Mouse (Mus musculus) c-Kit-negative CD71-positive TER-119-positive erythroid progenitor cells, embryonic 14.5 days (primary cell): ENCODE results near the gene Sh3bgrl.
"Not testable (repeated sequence)": the region's sequence is repeated elsewhere in the genome, so short reads cannot be mapped to it uniquely, and the experiment has no call there.

Experiments
- DNase-seq: peaks from one replicate; pipeline ENCODE4 v3.0.0-alpha.2; 2013; ENCODE audit warnings: low read depth, low spot score

Gene Sh3bgrl

DNA sequence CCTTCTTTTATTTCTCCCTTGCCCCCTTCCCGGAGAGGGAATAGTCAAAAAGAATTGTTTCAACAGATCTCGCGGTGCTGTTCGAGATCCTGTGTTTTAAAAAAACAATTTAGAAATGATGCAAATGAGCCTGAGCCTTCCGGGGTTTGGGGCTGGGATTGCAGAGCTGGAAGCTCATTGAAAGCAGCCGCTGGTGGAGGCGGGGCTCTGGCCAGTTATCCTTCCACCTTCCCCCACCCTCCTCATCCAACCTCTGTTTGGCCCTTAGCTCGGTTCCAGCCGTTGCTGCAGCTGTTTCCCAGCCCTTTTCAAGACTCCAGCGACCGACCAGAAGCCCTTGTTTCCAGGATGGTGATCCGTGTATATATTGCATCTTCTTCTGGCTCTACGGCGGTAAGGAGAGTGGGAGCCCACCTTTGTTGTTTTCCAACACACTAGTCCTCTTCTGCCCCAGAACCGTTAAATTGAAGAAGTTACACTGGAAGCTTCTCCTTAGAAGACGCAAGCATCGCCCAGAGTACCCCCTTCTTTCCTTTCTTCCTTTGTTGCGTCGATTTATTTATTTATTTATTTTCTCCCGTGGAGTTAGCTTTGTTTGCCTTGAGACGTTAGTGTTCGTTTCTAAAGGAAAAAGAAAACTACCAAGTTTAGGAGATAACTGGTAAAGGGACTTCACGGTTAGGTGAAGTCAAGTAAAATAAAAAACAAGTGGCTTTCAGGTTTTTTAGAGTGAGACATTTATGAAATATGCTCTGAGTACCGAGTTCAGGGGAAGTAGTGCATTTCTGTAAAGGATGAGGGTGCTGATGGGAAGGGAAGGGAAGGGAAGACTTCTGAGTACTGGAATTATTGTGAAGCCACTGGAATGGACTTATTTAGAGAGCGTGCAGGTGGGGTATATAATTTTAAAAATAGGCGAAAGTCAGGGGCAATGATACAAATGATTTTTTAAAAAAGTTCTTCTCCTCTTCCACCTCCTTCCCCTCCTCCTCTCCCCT, at the start of gene Sh3bgrl:
TSS of gene Sh3bgrl (plus strand) at position 121 of the 998 bp plus-strand sequence.
- DNase-seq, result peak; percentile 41

DNA sequence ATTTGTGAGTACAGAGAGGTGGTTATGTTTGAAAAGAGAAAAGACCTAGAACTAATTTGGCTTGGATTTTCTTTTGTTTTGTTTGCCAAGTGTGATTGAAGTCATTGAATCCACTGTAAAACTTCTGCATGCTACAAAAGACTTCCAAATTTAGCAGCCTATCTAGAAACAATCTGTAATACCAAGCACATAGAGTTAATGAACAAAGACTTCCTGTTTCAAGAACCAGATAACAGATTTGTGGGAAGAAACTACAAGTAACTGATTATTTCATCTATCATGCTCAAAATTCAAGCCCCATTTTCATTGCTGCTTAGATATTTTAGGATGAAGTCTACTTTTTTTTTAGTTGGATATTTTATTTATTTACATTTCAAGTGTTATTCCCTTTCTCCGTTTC, 47.4 kb upstream of the Sh3bgrl start:
- DNase-seq, result no peak

DNA sequence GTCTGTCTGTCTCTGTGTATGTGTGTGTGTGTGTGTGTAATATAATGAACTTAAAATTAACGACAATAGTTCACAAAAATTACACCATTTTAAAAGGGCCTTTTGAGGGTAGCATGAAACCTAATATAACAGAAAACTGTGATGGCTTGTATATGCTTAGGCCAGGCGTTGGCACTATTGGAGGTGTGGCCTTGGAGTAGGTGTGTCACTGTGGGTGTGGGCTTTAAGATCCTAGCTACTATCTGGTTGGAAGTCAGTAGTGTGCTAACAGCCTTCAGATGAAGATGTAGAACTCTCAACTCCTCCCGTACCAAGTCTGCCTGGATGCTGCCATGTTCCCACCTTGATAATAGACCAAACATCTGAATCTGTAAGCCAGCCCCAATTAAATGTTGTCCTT, 23.4 kb upstream of the Sh3bgrl start:
- no peak for DNase-seq

DNA sequence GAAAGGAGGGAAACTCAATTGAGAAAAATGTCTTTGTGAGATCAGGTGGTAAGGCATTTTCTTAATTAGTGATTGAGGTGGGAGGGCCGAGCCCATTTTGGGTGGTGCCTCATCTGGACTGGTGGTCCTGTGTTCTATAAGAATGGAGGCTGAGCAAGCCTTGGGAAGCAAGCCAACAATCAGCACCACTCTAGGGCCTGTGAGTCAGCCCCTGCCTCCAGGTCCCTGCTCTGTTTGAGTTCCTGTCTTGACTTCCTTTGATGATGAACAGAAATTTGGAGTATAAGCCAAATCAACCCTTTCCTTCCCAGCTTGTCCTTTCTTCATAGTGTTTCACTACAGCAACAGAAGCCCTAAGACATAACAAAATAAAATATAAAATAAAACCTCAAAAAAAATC, 19.4 kb upstream of the Sh3bgrl start:
- no peak for DNase-seq

DNA sequence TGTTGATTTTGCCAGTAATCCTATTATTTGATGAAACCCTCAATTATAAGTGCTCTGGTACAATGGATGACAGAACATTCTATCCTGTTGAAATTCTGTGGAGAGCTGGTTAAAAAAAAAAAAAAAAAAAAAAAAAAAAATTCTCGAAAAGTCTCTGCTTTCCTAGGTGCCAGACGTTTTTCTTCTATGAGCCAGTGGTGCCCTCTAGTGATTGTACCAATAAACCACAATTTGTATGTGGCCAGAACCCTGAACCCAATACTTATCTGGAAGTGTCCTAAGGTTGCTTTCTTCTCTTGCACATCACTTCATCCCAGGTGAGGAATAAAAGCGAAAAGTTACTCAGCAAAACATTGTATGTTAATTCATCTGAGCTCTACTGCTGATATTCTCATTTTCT, 18.8 kb upstream of the Sh3bgrl start:
- no peak for DNase-seq

DNA sequence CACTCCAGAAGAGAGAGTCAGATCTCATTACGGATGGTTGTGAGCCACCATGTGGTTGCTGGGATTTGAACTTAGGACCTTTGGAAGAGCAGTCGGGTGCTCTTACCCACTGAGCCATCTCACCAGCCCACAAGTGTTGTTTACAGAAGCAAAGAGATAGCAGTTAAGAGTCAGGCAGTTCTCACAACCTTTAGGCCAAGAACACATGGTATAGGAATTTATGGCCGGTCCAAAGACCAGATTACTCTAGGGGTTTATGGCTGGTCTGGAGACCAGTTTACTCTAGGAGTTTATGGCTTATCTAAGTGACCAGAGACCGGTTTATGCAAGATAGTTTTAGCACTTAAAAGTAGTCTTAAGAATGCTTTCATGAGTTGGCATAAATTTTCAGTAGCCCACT, 15.8 kb upstream of the Sh3bgrl start:
- not testable (repeated sequence) for DNase-seq

DNA sequence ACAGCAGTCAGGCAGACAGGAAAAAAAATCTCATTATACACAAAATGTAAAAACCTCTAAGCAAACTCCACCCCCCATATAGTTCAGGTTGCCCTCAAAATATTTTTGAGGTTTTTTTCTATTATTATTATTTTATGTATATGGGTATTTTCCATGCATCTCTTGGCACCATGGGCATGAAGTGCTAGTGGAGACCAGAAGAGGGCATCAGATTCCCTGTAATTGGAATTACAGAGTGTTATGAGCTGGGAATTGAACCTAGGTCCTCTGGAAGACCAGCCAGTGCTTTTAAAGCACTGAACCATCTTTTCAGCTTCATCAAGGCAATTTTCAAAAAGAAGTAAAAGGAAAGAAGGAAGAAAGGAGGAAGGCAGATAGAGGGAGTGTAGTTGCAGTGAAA, 8.1 kb upstream of the Sh3bgrl start:
- no peak for DNase-seq

DNA sequence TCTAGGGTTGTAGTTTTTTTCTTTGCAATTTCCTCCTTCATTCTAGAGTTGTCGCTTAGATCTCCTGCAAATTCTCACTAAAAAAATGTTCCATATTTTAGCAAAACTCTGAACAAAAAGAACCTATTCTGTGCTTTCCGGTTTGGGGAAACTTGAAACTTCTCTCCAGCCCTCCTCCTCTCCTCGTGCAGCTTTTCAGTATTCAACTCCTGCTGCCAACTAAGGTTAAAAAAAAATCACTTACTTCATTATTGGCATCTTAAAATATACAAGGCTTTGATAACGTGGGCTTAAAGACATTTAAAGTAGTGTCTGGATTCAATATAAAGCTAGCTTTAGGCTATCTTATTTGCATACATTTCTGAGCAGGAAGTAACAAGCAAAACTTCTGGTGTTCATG, 365 bp upstream of the Sh3bgrl start:
- DNase-seq, result no peak

DNA sequence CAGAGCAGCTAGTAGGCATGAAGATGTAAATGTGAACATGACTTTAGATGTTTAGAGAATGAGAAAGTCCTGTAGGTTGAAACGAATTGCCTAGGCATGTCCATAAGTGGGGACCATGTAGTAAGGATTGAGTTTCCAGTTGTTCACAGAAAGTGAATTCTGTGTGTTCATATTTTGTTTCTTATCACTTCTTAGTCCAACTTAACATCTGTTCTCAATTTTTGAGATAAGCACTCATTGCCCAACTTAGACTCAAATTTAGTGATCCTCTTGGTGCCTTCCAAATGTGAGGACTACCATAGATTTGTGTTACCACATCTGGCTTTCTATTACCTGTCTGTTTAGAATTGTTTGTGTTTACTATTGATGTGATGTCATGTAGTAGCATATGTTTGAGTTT, 3.3 kb downstream of the Sh3bgrl start:
- DNase-seq, result no peak

DNA sequence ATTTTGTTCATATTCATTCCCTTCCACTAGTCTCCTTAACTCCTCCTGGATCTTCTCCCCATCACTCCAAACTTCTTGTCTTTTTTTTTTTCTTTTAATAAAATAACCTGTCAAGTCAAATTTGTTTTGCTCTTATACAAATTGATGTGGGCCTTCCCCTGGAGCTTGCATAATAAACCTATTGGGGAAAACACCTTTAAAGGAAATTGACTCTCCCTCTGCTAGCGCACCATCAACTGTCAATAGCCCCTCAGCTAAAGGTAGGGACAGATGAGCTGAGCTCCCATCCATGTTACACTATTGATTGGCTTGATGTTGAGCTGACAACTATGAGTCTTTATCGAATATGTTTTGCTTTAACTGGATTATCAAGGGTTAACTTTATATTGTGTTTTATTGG, 5.3 kb downstream of the Sh3bgrl start:
- DNase-seq, result no peak

DNA sequence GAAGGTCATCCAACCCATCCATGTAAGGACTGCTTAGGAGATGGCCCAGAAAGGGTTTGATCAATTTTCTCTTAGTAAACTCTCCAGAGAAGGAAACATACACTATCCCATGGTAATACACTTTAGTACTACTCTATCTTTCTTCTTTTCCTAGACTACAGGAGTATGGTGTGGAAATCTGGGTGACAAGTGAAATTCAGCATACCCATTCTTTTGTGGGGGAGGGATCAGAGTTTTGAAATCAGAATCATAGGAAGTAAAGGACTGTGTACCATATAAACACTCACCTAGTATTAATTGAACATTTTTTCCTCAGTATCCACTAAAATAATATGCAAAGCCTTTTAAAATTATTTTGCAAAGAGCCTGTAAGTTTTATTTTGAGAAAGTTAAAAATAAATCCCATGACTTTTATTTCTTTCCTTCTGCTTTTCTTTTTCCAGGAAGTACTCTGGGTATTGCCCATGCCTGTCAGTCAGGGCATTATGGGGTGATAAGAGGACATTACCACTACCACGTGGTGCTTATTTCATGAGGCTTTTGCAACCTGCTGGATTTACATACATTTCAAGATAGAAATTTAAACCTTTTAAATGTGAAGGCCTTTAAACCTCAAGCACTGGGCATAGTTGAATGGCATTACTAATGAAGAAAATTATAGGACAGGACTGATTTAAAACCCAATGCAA, 13.1 kb downstream of the Sh3bgrl start:
- no peak for DNase-seq

DNA sequence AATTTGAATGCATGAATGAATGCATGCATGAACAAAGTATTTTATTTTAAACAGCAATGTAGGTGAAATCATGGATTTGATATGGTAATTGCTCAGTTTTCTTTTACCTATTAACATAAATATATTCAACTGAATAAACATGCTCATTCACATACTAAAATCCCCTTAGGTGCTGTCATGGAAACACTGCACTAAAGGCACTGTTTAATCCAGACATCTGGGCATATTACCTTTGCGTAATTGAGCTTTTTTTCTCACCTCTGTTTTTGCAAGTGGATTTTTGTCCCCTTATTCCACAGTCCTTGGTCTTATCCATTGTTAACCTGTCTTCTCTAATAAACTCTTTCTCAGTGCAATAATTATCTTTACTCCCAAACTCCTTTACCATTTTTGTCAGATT, 17.7 kb downstream of the Sh3bgrl start:
- DNase-seq, result no peak

DNA sequence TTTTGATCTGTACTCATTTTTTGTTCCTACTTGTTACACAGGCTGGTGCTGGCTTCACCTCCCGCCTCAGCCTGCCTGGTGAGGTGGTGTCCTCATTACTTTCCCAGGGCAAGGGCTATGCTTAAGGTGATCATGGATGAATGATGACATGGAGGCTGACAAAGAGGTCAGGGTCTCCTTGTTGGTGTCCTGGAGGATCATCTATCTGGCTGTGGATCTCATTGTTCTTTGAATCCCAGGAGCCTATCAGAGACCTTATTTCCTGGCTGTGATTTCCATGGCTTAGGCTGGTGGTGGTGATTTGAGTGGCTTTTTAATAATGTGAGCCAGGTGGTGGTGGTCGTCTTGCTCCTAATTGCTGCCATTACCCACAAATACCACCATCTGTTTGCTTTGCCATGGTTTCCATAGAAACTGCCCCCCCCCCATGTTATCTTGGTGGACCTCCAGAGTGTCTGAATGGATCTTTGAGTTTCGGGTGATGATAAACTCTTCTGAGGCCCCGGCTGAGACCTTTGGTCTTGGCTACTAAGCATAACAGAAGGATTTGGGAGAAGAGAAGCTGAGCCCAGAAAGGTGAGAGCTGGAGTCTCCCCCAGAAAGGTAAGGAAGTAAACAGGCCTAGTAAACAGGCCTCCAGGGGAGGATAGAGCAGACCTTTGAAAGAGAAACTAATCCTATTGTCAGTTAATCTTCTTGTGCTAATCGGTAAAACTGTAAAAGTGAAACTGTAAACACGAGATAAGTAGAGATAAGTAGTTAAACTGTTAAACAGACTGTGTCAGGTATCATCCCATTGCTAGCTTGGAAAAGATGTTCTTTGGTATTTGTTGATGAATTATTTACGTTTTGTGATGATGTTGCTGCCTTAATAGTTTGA, 18.5 kb downstream of the Sh3bgrl start:
- no peak for DNase-seq

DNA sequence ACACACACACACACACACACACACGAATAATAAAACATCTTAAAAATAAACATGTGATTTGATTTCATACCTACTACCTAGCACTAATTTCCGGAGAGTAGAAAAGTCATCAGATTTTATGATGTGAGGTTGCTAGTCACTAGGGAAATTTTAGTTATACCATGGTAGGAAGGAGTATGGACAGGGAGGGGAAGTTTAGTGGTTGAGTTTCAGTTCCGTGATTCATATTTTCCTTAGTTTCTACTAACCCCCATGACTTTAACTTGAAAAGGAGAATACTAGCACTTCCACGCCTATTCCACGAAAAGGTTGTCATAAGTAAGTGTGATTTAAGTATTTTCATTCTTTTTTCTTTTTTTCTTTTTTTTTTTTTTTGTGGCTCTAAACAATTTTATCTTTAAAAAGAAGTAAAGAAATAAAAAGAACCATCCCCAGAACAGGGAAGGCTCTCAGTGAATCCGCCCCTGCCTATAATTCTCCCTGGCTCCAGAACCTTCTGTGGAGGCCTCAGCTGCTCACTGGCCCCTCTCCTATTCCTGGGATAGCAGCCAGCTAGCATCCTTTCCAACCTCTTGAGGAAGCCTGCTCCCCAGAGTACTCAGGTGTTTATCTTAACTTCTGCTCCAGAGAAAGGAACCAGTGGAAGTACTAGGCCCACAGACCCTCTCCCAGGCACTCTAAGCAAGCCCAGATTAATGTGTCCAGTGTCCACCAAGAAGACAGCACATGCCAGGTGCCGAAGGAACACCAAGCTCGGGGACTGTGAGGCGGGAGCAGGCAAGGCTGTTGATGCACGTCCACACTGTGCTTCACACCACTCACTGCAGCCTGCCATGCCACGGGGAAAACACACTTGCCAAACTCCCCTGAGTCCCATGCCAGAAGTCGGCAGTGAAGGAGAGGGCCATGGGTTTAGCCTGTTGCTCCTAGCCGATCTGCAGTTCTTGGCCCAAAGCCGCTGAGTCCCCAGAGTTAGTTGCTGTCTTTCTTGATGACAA, 25.0 kb downstream of the Sh3bgrl start:
- no peak for DNase-seq

DNA sequence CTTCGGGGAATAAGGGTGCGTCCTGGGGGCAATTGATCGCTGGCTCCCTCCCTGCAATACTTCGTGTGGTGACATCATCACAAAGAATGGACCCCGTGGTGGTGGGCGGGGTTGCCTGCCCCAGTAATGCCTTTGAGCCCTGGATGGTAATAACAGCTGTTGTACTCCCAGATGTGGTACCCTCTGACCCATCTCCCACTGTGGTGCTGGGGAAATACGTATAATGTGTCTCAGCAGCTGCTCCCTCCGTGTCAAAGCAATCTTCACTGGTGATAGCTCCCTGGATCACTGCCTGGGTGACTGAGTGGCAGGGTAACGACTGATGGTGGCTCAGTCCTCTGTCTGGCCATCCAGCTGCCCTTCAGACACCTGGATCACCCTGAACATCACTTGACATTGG, 26.0 kb downstream of the Sh3bgrl start:
- DNase-seq, result no peak

DNA sequence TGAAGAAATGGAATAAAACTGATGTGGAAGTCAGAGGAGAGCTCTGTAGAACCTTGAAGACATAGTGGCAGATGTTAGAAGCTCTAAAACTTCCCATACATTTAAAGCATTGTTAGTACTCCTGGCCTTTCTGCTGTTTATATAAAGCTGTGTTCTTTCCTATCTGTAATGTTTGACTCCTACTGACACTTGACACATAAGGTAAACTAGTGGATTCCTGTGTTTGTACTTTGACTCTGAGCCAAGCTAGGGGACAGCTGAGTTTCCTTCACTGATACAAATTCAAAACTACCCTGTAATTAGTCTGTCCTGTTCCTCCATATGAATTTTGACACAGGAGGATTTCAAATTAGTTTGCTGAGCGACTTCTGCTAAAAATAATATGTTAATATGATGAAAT, 27.5 kb downstream of the Sh3bgrl start:
- no peak for DNase-seq

DNA sequence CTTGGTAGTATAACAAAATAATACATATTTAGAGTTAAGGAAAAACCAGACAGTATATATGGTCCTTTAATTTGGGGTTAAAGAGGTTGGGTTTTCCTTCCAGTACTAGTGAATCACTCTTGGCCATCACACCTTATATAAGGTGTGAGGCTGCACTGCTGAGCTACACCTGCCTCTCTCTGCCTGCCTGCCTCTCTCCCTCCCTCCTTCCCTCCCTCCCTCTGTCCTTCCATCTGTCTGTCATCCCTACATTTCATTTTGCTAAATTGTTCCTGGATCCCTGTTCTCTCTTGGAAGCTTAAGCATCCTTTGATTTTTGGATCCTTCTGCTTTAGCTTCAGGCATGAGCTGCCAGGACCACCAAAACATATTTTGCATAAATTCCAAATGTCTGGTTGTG, 28.6 kb downstream of the Sh3bgrl start:
- DNase-seq, result no peak

DNA sequence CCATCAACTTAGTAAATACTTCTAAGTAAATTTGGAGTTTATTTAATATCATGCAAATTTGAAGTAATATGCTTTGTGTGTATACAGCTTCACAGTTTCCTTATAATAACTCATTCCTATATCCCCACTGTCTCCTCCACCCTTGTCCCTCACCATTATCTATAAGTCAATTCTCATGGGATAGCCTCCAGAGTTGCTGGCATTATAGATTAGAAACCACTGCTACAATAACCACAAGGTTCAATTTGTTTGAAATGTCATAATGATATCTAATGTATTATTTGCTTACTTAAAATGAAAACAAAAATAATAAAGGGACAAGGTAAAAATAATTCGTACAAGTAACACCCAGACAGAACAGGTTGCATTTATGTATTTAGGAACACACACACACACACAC, 31.7 kb downstream of the Sh3bgrl start:
- no peak for DNase-seq

DNA sequence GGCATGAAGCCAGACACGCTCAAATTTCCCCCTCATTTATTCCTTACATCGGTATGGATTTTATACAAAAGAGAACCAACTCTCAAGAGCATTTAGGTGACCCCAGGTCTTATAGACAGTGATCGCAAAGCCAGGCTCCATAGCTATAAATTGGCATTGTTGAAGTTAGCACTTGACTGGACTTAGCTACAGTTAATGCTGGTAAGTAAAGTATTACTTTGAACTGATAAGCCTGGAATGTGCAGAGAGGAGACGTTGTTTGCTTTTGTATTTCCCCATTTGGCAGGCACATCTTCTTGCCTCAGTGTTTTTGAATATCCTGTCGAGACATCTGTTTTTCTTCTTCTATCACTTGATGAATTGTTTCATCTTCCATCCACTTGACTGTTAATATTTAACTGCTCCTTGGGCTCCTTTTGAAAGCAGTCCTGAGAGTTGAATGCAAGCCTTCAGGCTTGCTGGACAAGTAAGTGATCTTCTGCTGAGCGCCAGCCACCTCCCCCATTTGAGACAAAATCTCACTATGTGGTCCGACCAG, 32.5 kb downstream of the Sh3bgrl start:
- no peak for DNase-seq

DNA sequence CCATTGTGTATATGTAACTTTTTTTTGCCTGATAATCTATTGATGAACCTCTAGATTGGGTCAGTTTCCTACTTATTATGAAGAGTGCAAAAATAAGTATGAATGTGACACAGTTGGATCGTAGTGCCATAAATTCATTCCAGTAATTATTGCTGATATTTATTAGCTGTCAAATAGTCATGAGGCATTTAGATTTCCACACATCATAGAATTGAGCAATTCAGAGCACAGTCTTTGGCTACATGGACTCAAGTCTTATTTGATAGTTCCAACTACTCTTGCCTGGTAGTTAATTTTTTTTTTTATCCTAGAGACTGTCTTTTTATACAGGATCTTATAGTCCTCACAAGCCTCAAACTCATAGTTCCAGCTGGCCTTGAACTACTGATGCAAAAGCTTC, 34.9 kb downstream of the Sh3bgrl start:
- DNase-seq, result no peak
